Comparison of ENCODE assay signal across 9 mouse cellular contexts in genomic region chr1:174040523-174041177, GRCm38 (mm10). TPM values are rescaled to one million over a fixed set of nuclear protein-coding genes. Genes with fewer than 3 reads are reported as not detected.
DNase-seq lines count a peak whose midpoint lies in the region; ATAC-seq and TF ChIP-seq lines count a peak whose summit lies in the region.
"Had no signal": no experiment of that assay in that cellular context is flagged by ENCODE, and none has a peak within 500 bp of the region (broad histone marks: within the 10 kb centered on the region; RNA-seq: fewer than 3 reads in every experiment).

TSS of gene Olfr433 (plus strand) at chr1:174040705.

- no peak within 1 kb of the TSS for H3K4me3 ChIP-seq in liver, postnatal 0 days (ENCODE audit: low read depth, low read length)

- no peaks in the 10 kb centered on the region for H3K36me3 ChIP-seq in liver, postnatal 0 days (replicated peaks; ENCODE audit: insufficient read depth, low read length)

- H3K9me3 ChIP-seq in liver, postnatal 0 days (ENCODE audit: low read length), result no peaks in the 10 kb centered on the region

- TF ChIP-seq EP300 in liver, postnatal 0 days (IDR thresholded peaks at IDR 0.05; ENCODE audit: low read depth), result no peak

- no peaks in the 10 kb centered on the region for H3K4me1 ChIP-seq in liver, postnatal 0 days (ENCODE audit: insufficient read depth)

- peak; percentile 29 for DNase-seq in liver, postnatal 0 days
- DNase-seq in liver, result no peak
- DNase-seq in heart, adult 9 months (ENCODE audit: low spot score in 2 of 2), result peak; percentile 77 to 86
- DNase-seq in lung, postnatal 14 days, result peak; percentile 71
- no peak for DNase-seq in embryo, embryonic 10 days (ENCODE audit: low spot score)
- no peak for DNase-seq in frontal cortex, postnatal 25 days (ENCODE audit: low spot score in 2 of 2)

- no peaks in the 10 kb centered on the region for H3K27me3 ChIP-seq in liver, postnatal 0 days (ENCODE audit: insufficient read depth, low read length)

- no peak within 1 kb of the TSS for H3K4me2 ChIP-seq in liver, postnatal 0 days (ENCODE audit: low read depth, low read length)

- 53% methylated on average over 7 of the region's 7 CpGs for WGBS in liver, postnatal 0 days (ENCODE audit: insufficient replicate concordance)

- peak within 1 kb of the TSS; percentile 12; the same call in 1 of the 2 replicates for H3K27ac ChIP-seq in liver, postnatal 0 days (ENCODE audit: low read depth)

- no peak within 1 kb of the TSS for H3K9ac ChIP-seq in liver, postnatal 0 days (replicated peaks)

- no peak for TF ChIP-seq CTCF in liver, postnatal 0 days (IDR thresholded peaks at IDR 0.05; ENCODE audit: low read depth)

- ATAC-seq in liver, postnatal 0 days, result peak; percentile 56; the same call in 1 of the 2 replicates
- ATAC-seq in activated CD4-positive, CD25-positive, alpha-beta regulatory T cell, adult 4 months, result peak; percentile 97

RNA-seq across cellular contexts. Expression of gene Olfr433, which starts in this region (rescaled TPM):
- 0.08 and 0.11 TPM in 2 replicates for polyA plus RNA-seq in liver, postnatal 0 days (2015; fragmentation: Nextera tagmentation; extraction: Ambion mirVana)
- under 1 TPM in 1 of 2 experiments, not detected in 1; 0.15 TPM for polyA plus RNA-seq in activated CD4-positive, CD25-positive, alpha-beta regulatory T cell, adult 4 months (2017; shearing (Covaris generic))
- polyA plus RNA-seq: limb, embryonic 11.5 days; testis, adult 2 months had no signal

Comparison
In these comparisons a context has a peak if more than half of its experiments do, and no peak if none do; other contexts are left out.
1. Peak in DNase-seq, ATAC-seq and H3K27ac ChIP-seq in liver, postnatal 0 days; RNA of the gene not detected or under 1 TPM.
2. Peak in ATAC-seq in activated CD4-positive, CD25-positive, alpha-beta regulatory T cell, adult 4 months; RNA of the gene not detected or under 1 TPM.
3. DNase-seq: peak in heart, adult 9 months (2 of 2) and lung, postnatal 14 days (single experiment); none in liver (single experiment), embryo, embryonic 10 days (single experiment) and frontal cortex, postnatal 25 days (0 of 2).